Mouse (Mus musculus) colon, adult 2 months (tissue): Measurements from ENCODE around the gene Atl3. TPM values are rescaled to one million over a fixed set of nuclear protein-coding genes. Genes with fewer than 3 reads are reported as not detected.

Experiments
- polyA plus RNA-seq: library from polyadenylated mRNA; depleted of rRNA; stranded (reverse); fragments of >200 nt; gene quantifications from 2 replicates; pipeline ENCODE4 v1.2.3, GENCODE M21; 2012; rRNA removed

Atl3 gene
- 6.7 and 7.1 TPM in 2 replicates for polyA plus RNA-seq

DNA sequence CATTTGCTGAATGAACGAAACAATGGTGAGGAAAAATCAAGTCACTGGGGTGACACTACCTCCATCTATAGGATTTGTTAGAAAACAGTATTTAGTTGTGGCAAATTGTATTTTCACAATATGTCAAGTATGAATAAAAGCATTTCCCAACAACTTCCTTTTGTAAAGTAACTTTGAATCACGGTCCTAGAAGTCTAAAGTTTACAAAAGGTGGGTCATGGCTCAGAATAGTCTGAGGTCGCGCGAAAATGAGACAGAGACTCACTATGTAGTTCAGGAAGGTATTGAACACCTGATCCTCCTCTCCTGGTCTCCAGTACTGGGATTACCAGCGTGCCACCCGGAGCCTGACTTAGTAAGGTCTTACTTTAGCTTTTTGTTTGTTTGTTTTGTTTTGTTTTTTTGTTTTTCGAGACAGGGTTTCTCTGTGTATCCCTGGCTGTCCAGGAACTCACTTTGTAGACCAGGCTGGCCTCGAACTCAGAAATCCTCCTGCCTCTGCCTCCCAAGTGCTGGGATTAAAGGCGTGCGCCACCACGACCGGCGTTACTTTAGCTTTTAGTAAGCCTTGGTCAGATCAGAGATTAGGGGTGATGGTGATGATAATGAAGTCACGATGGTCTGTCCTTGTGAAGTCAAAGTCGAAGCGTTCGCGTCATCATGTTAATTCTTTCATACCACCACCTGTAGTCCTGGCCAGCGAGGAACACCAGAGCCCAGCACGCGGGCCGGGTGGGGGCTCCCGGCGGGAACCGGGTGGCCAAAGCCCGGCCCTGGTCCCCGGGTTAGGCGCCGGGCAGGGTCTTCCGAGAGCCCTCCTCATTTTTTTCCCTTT, at the start of gene Atl3:
Gene Atl3, plus strand, starts transcription at position 689 of the 835 bp plus-strand sequence.

DNA sequence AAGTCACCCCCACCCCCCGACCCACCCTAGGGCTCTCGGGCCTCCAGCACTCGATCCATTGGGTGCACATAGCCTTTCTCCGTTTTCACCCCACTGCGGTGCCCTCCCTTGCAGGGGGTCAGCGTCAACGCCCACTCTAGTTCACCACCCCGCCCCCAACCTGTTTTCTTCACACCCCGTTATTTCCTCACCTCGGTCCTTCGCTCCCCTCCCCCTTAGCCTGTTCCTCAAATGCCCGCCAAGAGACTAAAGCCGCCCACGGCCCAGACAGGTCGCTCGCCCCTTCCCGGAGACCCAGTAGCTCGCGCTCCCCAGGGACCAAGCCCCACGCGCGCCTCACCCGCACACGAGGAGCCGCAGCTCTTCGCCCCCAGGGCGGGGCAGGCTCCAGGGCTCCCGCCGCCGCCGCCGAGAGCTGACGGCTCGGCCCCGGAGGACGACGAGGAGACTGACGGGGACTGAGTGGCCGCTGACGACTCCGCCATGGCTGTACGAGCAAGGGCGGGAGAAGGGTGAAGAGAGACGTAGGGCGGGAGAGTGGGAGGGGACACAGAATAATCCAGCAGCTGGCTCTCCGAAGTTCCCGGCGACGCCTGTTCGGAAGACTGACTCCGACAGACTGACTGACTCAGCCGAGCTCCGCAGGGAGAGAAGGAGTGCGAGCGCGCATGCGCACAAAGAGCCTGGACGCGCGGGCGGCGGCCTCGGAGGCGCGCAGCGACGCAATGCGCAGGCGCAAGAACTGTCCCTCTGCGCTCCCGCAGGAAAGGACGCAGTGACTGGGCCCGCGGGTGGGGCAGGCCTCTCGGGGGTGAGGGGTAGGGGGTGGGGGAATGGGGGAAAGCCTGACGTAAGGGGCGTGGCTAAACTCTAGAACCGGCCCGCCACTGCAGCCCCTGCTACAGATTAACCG, 11.0 kb upstream of the Atl3 start, which contains the start of gene Rtn3:
Gene Rtn3, minus strand, starts transcription at position 683 of the 913 bp plus-strand sequence.

DNA sequence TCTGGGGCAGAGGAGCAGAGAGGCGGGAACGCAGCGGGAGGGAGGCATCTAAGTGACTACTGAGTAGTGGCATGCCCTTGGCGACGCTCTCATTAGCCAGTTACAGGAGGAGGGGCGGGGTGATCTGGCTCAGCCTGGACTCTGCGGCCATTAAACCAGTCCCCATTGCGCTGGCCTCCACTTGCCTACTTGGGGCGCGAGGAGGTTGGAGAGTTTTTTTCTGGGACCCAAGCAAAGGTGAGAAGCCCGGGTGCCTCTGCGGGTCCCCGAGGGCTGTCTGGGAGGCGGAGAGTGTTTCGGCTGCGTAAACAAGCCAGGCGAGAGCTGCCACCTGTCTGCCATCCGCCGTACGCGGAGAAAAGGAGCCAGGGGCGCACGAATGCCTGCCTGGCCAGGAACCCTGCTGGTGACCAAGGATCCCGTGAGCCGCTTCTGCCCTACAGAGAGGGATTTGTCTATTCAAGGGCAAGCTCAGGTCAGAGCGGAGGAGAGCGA, 63.5 kb downstream of the Atl3 start, which contains the start of gene Pla2g16:
Gene Pla2g16, plus strand, starts transcription at position 132 of the 495 bp plus-strand sequence.

Other genes starting within 250 kb of the Atl3 start
- 2.2 and 2.6 TPM in 2 replicates for gene Rcor2, start 226.7 kb upstream of the Atl3 start, polyA plus RNA-seq
- gene Mark2, start 152.2 kb upstream of the Atl3 start, polyA plus RNA-seq, result 192 and 221 TPM in 2 replicates
- 18.5 and 22.0 TPM in 2 replicates for gene Spindoc, start 111.0 kb upstream of the Atl3 start, polyA plus RNA-seq
- 21.6 and 22.2 TPM in 2 replicates for gene 2700081O15Rik, start 76.4 kb upstream of the Atl3 start, polyA plus RNA-seq
- 74.8 and 101 TPM in 2 replicates for gene Rtn3, start 10.8 kb upstream of the Atl3 start, polyA plus RNA-seq
- gene Pla2g16, start 63.4 kb downstream of the Atl3 start, polyA plus RNA-seq, result 20.4 and 21.3 TPM in 2 replicates
- gene Lgals12, start 113.2 kb downstream of the Atl3 start, polyA plus RNA-seq, result 10.9 and 13.1 TPM in 2 replicates
- 0.71 TPM in 1 of 2 replicates, not detected in the other for gene Hrasls5, start 118.5 kb downstream of the Atl3 start, polyA plus RNA-seq
- gene Slc22a19, start 217.3 kb downstream of the Atl3 start, polyA plus RNA-seq, result not detected in 2 replicates